Mouse (Mus musculus) spleen, adult 2 months (tissue): ENCODE measurements around the gene Cnnm1. TPM values are rescaled to one million over a fixed set of nuclear protein-coding genes. Genes with fewer than 3 reads are reported as not detected.
A peak's percentile ranks its signal among the peaks of the same experiment; 100 is the strongest.

Experiments used
- DNase-seq, 2 experiments: peaks; one replicate each; pipeline versions ENCODE4 v3.0.0 to v3.0.0-alpha.2; 2012 to 2021; ENCODE audit warnings: low spot score in 2 of 2, low read depth in 1 of 2
- H3K27ac ChIP-seq: fragments of 200-500 bp; 2 replicates; pipeline ENCODE4 v1.5.1; 2012; ENCODE audit warnings: low read length, inconsistent platforms; ENCODE audit not compliant: insufficient read depth
- H3K27me3 ChIP-seq: fragments of 200-500 bp; 2 replicates; pipeline ENCODE4 v1.6.1; 2012; ENCODE audit warnings: mild to moderate bottlenecking, moderate library complexity, low read length, inconsistent platforms; ENCODE audit not compliant: control insufficient read depth, insufficient read depth
- H3K36me3 ChIP-seq: fragments of 200-500 bp; 2 replicates; pipeline ENCODE4 v1.6.1; 2012; ENCODE audit warnings: mild to moderate bottlenecking, low read length, inconsistent platforms; ENCODE audit not compliant: control insufficient read depth, insufficient read depth
- H3K4me1 ChIP-seq: fragments of 200-500 bp; 2 replicates; pipeline ENCODE4 v1.6.1; 2011; ENCODE audit warnings: inconsistent platforms; ENCODE audit not compliant: control insufficient read depth, insufficient read depth, insufficient read length
- H3K4me3 ChIP-seq: fragments of 200-500 bp; 2 replicates; pipeline ENCODE4 v1.5.1; 2011; ENCODE audit warnings: mild to moderate bottlenecking, inconsistent platforms; ENCODE audit not compliant: insufficient read depth, insufficient read length; ENCODE audit errors: extremely low read depth
- CTCF ChIP-seq: fragments of 200-500 bp; IDR thresholded peaks from 2 replicates; pipeline ENCODE4 v1.5.1; 2011; ENCODE audit warnings: mild to moderate bottlenecking, inconsistent platforms; ENCODE audit not compliant: insufficient read depth, insufficient read length, insufficient replicate concordance; ENCODE audit errors: extremely low read depth
- POLR2A ChIP-seq: fragments of 200-500 bp; IDR thresholded peaks from 2 replicates; pipeline ENCODE4 v1.6.1; 2011; ENCODE audit warnings: low read depth, low read length, inconsistent platforms
- WGBS: fragments of 180-500 bp; shearing (Covaris S2); methylation state at CpG from one replicate; pipeline ENCODE4 v1.1.7; 2018; 5-methylcytosine and 5-hydroxymethylcytosine counted together
- polyA plus RNA-seq: library from polyadenylated mRNA; depleted of rRNA; stranded (reverse); fragments of >200 nt; gene quantifications from 2 replicates; pipeline ENCODE4 v1.2.3, GENCODE M21; 2012

Gene Cnnm1
- polyA plus RNA-seq, 1 experiment, result 0.06 TPM

DNA sequence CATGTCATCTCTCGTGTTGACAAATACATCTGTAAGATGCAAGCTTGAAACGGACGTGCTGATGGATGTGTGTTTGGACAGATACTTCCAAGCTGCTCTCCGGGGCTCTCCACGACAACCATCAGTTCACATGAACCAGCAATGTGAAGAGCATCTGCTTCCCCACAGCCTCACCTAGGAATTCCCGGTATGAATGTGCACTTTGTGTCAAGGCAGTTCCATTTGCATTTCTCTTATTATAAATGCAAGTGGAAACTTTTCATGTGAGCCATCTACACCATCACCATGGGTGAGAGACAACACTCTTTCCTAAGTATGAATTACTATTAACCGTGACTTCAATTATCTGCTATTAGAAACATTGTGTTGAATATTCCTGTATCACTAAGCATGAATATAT, 77.6 kb downstream of the Cnnm1 start:
- H3K27ac ChIP-seq, result no peak overlapping the region
- DNase-seq, result no peak
- TF ChIP-seq POLR2A (no peak), CTCF (no peak)
- H3K4me3 ChIP-seq, result no peak overlapping the region
- peaks cover 5% of the 10 kb centered on the region; the same call in 1 of the 2 replicates for H3K36me3 ChIP-seq
- WGBS, result 93% methylated on average over 7 of the region's 7 CpGs
- peaks cover 3% of the 10 kb centered on the region; the same call in 1 of the 2 replicates for H3K4me1 ChIP-seq
- no peaks in the 10 kb centered on the region for H3K27me3 ChIP-seq

DNA sequence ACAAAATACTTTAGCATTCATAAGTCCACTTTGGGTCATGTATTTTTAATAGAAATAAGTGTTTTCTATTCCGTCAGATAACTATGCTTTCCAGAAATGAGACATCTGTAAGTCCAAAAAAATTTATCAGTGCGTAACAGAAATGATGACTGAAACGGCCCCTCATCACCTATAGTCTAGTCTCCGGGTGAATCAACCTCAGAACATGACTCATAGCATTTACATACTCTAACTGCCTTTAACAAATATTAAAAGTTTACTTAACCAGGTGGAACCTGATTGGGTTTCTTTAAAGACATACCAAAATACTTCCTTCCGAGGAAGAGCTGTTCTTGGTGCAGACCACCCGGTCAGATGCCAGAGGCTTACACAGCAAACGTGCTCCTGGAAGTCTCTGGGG, 78.0 kb downstream of the Cnnm1 start:
- DNase-seq, result no peak
- 86% methylated on average over 7 of the region's 7 CpGs for WGBS
- Histone ChIP-seq H3K27me3 (no peaks in the 10 kb centered on the region), H3K4me1 (peaks cover 3% of the 10 kb centered on the region; the same call in 1 of the 2 replicates), H3K27ac (no peak overlapping the region), H3K4me3 (no peak overlapping the region), H3K36me3 (peaks cover 5% of the 10 kb centered on the region; the same call in 1 of the 2 replicates)
- TF ChIP-seq CTCF (no peak), POLR2A (no peak)

DNA sequence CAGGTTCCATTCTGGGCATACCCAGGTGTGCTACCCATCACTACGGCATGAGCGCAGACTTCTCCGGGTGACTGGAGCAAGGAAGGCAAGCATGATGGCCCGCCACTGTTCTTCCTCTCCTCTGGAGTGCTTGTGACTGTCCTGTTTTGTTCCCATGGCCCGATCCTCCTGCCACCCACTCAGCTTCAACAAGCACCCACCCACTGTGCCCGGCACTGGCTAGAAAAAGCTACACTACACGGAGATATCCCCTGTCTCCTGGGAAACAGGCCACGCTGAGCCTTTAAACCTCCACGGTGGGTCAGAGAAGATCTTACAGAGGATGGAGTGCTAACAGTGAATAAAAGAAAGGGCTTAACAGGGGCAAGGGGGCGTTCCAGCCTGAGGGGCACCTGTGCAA, 79.0 kb downstream of the Cnnm1 start:
- WGBS, result 89% methylated on average over 10 of the region's 10 CpGs
- Histone ChIP-seq H3K27me3 (no peaks in the 10 kb centered on the region), H3K36me3 (peaks cover 3% of the 10 kb centered on the region; the same call in 1 of the 2 replicates), H3K4me3 (no peak overlapping the region), H3K4me1 (peaks cover 3% of the 10 kb centered on the region; the same call in 1 of the 2 replicates), H3K27ac (no peak overlapping the region)
- no peak for DNase-seq
- TF ChIP-seq CTCF (no peak), POLR2A (no peak)

DNA sequence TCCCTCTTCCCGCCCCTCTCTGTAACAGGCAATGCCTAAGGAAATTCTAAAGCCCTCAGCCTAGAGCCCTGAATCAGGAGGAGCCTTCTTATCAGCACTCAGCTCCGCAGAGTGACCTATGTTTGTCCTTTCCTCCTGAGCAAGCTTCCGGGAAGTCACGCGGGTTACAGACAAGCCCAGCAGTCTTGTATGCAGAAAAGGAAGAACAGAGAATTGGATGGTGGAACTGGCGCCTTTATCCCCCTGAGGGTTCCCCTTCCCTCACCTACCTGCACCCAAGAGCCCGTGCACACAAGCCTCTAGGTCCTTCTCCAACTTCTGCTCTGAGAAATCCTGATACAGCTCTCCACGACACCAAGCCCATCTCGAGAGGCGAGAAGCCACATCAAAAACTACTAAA, 80.2 kb downstream of the Cnnm1 start:
- H3K4me1 ChIP-seq, result peaks cover 3% of the 10 kb centered on the region; the same call in 1 of the 2 replicates
- H3K4me3 ChIP-seq, result 0 out of 2 replicates have a peak overlapping the region, but pooled peaks have one; percentile 19
- no peaks in the 10 kb centered on the region for H3K27me3 ChIP-seq
- 0 out of 2 replicates have a peak, but pooled peaks cover 1% of the 10 kb centered on the region for H3K36me3 ChIP-seq
- TF ChIP-seq POLR2A (no peak), CTCF (no peak)
- 34% methylated on average over 9 of the region's 10 CpGs for WGBS
- no peak overlapping the region for H3K27ac ChIP-seq
- peak in 1 of 2 experiments; percentile 12 for DNase-seq

DNA sequence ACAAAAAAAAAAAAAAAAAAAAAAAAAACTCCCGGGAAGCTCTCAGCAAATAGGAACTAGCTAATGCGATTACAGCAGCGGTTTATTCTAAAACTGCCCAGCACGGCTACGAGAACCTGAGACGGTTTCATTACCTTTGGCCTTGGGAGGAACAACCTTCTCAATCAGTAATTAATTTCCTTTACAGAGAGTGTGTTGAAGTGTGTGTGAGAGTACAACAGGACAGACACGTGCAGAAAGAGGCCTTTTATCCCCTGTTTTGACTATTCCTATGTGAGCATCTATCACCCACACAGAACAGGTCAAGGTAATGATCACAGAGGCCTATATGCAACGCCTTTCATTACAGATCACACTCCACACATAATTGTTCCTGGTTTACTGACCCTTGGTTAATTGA, 81.1 kb downstream of the Cnnm1 start:
- 77% methylated on average over 8 of the region's 8 CpGs for WGBS
- no peak for DNase-seq
- H3K4me3 ChIP-seq, result no peak overlapping the region

DNA sequence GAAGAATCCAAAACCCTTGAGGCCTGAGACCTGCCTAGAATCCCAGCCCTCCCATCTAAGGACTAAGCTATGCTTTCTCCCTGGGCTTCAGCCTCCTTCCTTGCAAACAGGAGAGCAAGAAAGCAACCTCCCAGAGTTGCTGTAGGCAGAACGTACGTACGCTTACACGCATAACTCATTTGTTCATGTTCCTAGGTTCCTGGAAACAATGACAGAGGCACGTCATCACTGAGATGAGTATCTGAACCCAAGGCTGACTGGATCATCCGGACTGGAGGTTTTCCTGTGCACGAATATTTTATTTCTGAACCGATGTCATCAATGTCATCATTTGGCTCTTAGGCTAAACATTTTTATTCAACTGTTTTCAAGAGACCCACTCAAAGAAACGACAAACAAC, 81.8 kb downstream of the Cnnm1 start:
- Histone ChIP-seq H3K36me3 (0 out of 2 replicates have a peak, but pooled peaks cover 1% of the 10 kb centered on the region), H3K4me3 (no peak overlapping the region), H3K27me3 (no peaks in the 10 kb centered on the region), H3K4me1 (peaks cover 3% of the 10 kb centered on the region; the same call in 1 of the 2 replicates), H3K27ac (no peak overlapping the region)
- WGBS, result 89% methylated on average over 9 of the region's 9 CpGs
- DNase-seq, result no peak
- no peak for TF ChIP-seq CTCF

More for the DNA sequence above, 81.1 kb downstream of the Cnnm1 start:
- Histone ChIP-seq H3K4me1 (peaks cover 3% of the 10 kb centered on the region; the same call in 1 of the 2 replicates), H3K27me3 (no peaks in the 10 kb centered on the region), H3K27ac (no peak overlapping the region), H3K36me3 (0 out of 2 replicates have a peak, but pooled peaks cover 1% of the 10 kb centered on the region)
- TF ChIP-seq POLR2A (no peak), CTCF (no peak)

DNA sequence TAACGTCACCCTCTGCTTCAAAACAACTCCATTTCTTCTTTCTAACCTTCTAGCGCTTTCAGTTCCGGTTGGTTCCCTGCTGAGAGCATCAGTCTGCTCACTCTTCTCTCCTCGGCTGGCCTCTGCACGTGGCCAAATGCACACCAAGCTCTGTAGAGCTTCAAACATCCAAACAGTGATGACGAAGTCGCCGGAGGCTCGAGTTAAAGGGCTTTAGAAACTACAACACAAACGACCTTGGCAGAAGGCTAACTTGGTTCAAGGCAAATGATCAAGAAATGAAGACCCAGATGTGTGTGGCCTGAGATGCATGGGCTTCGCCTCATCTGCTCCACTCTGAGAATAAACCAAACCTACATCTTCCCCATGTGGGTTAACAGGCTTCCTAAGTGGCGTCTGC, 83.3 kb downstream of the Cnnm1 start:
- WGBS, result 3% methylated on average over 12 of the region's 12 CpGs
- peak; percentile 40 to 59 for DNase-seq
- Histone ChIP-seq H3K36me3 (no peaks in the 10 kb centered on the region), H3K4me1 (peaks cover 3% of the 10 kb centered on the region; the same call in 1 of the 2 replicates), H3K4me3 (peak overlapping the region; percentile 77), H3K27ac (peak overlapping the region; percentile 75), H3K27me3 (no peaks in the 10 kb centered on the region)
- TF ChIP-seq POLR2A, result no peak
- no peak for TF ChIP-seq CTCF
